Mouse (Mus musculus) adrenal gland, postnatal 36 days (tissue): ENCODE measurements at regions not wholly inside any gene's neighbourhood (a gene's known extent, or its start where the extent isn't known, plus 50 kb on each side); places are given as distances from the start of the nearest gene placed in this dataset.

Experiments used
- DNase-seq, 2 experiments: peaks; one replicate each; pipeline ENCODE4 v3.0.0; 2021; ENCODE audit warnings: mixed read lengths in 1 of 2

DNA sequence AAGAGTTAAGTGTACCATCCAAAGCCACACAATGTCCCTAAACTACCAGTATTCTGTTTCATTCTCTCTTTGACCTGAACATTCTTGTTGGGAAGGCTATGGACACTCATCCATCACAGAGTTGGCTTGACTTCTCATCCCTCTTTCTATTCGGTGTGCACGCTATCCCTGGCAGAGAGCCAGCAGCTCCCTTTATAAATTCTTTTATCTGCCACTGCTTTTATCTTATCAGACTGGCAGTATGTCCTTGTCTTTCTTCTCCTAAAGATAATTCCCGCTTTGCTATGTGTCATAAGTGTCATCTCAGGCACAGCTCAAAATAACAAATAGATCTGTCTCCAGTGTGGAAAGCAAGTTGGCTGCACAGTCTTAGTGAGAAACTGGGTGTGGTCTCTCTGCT, 106.6 kb upstream of the Lipc start:
- DNase-seq, result peak; percentile 65 to 80

DNA sequence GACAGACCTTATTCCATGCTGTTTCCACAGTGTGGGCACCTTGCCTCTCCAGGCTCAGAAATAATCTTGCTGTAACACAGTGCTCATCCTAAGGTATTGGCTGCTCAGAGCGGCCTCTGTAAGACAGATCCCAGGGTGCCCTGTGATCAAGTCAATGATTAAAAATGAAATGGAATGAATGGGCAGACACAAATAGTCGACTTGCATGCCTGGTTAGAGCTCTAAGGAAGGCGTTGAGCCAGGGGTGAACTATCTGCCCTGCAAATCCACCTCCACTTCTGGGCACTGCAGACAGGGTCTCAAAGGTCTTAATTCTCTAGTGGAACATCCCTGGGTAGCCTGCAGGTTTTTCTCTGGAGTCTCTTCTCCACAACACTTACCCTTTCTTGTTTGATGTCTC, 104.8 kb upstream of the Lipc start:
- no peak for DNase-seq

- peak; percentile 27 to 30 for DNase-seq
Measured at GRCm38 (mm10) chr9:71043899-71044298, 91.9 kb upstream of the Lipc start.

- no peak for DNase-seq
Measured at GRCm38 (mm10) chr9:71035286-71035685, 83.3 kb upstream of the Lipc start.

DNA sequence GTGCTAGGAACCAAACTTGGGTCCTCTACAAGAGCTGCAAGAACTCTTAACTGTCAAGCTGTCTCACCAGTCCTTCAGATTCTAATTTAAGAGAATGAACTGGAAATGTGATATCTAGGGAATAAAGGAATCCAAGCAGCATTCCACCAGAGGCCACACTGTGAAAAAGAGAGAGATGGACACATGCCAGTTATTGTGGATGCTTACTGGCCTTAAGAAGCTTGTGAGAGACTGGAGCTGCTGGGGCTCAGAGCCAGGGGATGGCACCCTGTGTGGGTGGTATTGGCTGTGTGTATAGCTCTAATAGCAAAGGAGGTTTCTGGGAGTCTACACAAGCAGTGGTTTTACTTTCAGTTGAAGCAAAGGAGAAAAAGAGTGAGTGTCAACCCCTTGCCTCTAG, 80.1 kb upstream of the Lipc start:
- no peak for DNase-seq

GRCm38 (mm10) chr9:71030203-71030921, 78.3 kb upstream of the Lipc start:
- DNase-seq, result no peak

- DNase-seq, result no peak
Measured at GRCm38 (mm10) chr9:71028102-71028501, 76.1 kb upstream of the Lipc start.

- DNase-seq, result no peak
Measured at GRCm38 (mm10) chr9:71027626-71028025, 75.6 kb upstream of the Lipc start.

DNA sequence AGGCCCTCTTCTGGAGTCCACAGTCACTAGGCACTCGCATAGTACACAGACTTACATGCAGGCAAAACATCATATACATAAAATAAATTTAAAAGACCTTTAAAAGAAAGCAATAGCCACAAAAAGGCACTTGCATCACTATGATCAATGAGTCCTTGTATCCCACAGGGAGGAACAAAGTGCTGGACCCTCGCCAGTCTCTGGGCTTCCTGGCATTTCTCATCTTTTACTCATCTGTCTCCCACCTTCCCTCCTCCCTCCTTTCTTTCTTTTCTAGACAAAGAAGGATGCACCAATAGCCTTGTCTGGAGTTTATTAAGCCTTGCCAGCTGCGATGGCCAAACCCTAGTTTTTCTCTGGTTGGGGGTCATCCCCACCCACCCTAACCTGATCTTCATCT, 73.2 kb upstream of the Lipc start:
- DNase-seq, result no peak

- no peak for DNase-seq
Measured at GRCm38 (mm10) chr9:71018206-71018605, 66.2 kb upstream of the Lipc start.

GRCm38 (mm10) chr9:71017396-71018179, 65.6 kb upstream of the Lipc start:
- DNase-seq, result no peak

DNA sequence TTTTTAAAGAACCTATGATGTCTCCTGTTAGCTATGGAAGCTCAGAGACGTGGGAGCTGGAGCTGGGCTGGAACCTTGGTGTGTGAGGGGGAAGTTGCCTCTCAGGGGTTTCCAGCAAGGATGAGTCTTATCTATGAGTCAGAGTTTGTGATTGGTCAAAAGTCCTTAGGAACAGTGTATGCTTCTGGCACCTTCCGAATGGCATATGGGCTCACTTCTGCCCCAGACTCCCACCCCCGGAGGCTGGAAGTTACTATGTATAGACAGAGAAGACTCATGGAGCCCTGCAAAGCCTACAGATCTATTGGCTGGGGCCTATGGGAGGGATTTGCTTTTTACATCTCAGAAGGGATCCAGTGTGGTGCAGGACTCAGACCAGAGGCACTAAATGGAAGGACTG, 63.9 kb upstream of the Lipc start:
- no peak for DNase-seq

- no peak for DNase-seq
Measured at GRCm38 (mm10) chr9:71015400-71015799, 63.4 kb upstream of the Lipc start.

- DNase-seq, result no peak
Measured at GRCm38 (mm10) chr9:71012399-71012798, 60.4 kb upstream of the Lipc start.

DNA sequence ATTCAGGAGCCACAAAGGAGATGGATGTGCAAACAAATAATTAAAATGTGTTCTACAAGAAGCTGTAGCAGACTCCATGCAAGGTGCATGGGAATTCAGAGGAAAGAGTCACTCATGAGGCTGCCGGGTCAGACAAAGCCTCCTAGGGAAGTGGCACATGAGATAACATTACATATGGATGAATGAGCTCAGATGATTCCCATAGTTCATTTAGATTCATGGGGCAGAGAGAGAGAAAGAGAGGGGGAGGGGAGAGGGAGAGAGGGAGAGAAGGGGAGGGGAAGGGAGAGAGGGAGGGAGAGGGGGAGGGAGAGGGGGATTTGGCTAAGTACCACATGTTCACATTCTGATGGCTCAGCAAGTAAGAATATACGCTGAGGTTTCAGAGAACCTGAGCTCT, 52.6 kb upstream of the Lipc start:
- DNase-seq, result no peak
